Mouse (Mus musculus) kidney, embryonic 14.5 days (tissue): ENCODE results near the gene Rfc5. TPM values are rescaled to one million over a fixed set of nuclear protein-coding genes. Genes with fewer than 3 reads are reported as not detected.
"Not testable (repeated sequence)": the region's sequence is repeated elsewhere in the genome, so short reads cannot be mapped to it uniquely, and the experiment has no call there.

Experiments used
- ATAC-seq: fragments of 200-750 bp; cut with Nextera tagmentation; 2 replicates; pipeline ENCODE4 v1.8.0; 2017; ENCODE audit warnings: moderate number of reproducible peaks, mild to moderate bottlenecking, moderate TSS enrichment, moderate library complexity; ENCODE audit not compliant: low FRiP score, low TSS enrichment
- H3K27ac ChIP-seq: fragments of 300-500 bp; sonication (generic); 2 replicates; pipeline ENCODE4 v1.5.1; 2014; ENCODE audit warnings: low read depth, mild to moderate bottlenecking, low read length, moderate library complexity, mixed read lengths
- H3K27me3 ChIP-seq: fragments of 300-500 bp; sonication (generic); 2 replicates; pipeline ENCODE4 v1.6.1; 2014; ENCODE audit warnings: mild to moderate bottlenecking, low read length; ENCODE audit not compliant: control insufficient read depth, insufficient read depth
- H3K36me3 ChIP-seq: fragments of 300-500 bp; sonication (generic); 2 replicates; pipeline ENCODE4 v1.6.1; 2014; ENCODE audit warnings: low read length, mixed read lengths; ENCODE audit not compliant: control insufficient read depth, insufficient read depth
- H3K4me1 ChIP-seq: fragments of 300-500 bp; sonication (generic); 2 replicates; pipeline ENCODE4 v1.6.1; 2014; ENCODE audit warnings: low read length, mixed read lengths; ENCODE audit not compliant: control insufficient read depth, insufficient read depth
- H3K4me2 ChIP-seq: fragments of 300-500 bp; sonication (generic); replicated peaks from 2 replicates; pipeline ENCODE4 v1.6.1; 2014; ENCODE audit warnings: low read depth, mild to moderate bottlenecking, low read length
- H3K4me3 ChIP-seq: fragments of 300-500 bp; sonication (generic); 2 replicates; pipeline ENCODE4 v1.5.1; 2014; ENCODE audit warnings: mild to moderate bottlenecking, low read length
- H3K9ac ChIP-seq: fragments of 300-500 bp; sonication (generic); 2 replicates; pipeline ENCODE4 v1.6.1; 2014; ENCODE audit warnings: low read depth, mild to moderate bottlenecking, low read length, moderate library complexity
- H3K9me3 ChIP-seq: fragments of 300-500 bp; sonication (generic); 2 replicates; pipeline ENCODE4 v1.6.1; 2016; ENCODE audit warnings: low read length; ENCODE audit not compliant: control insufficient read depth
- WGBS: fragments of 180-500 bp; shearing (Covaris S2); extraction: QIAGEN DNeasy Blood & Tissue Kit; methylation state at CpG from one replicate; pipeline ENCODE4 v1.1.7; 2014; 5-methylcytosine and 5-hydroxymethylcytosine counted together
- polyA plus RNA-seq: library from polyadenylated mRNA; unstranded; fragments of >200 nt; fragmentation: Nextera tagmentation; extraction: Ambion mirVana; gene quantifications from 2 replicates; pipeline ENCODE4 v1.2.1, GENCODE M21; 2014

Gene Rfc5
- polyA plus RNA-seq = 97.1 and 111 TPM in 2 replicates

DNA sequence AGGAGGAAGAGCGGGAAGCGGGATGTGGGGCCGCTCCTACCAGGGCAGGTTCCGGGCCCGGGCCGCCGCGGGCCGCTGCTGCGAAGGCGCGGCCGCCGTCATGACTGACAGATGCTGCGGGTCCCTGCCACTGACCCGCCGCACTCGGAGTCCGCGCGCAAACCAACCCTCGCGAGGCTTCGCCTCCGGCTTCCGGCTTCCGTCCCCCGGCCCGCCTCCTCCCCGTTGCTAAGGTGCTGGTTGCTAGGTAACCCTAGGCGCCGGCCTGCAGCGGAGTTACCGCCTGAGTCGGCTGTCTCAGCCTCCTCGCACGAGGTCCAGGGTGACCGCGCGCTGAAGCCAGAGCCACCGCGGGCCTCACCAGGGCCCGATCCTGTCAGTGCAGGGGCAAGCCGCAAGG, at the start of gene Rfc5:
Gene Rfc5 (minus strand): TSS at position 171 of the 400 bp plus-strand sequence.
- Histone ChIP-seq H3K27me3 (no peaks in the 10 kb centered on the region), H3K9me3 (peaks cover 6% of the 10 kb centered on the region; the same call in 1 of the 2 replicates), H3K4me1 (no peaks in the 10 kb centered on the region; the same call in 1 of the 2 replicates), H3K36me3 (peaks cover 28% of the 10 kb centered on the region), H3K9ac (peak within 1 kb of the TSS; percentile 98), H3K27ac (peak within 1 kb of the TSS; percentile 47; the same call in 1 of the 2 replicates), H3K4me2 (peak within 1 kb of the TSS; percentile 70), H3K4me3 (peak within 1 kb of the TSS; percentile 89)
- ATAC-seq = peak; percentile 97
- WGBS = under 1% methylated on average over 44 of the region's 44 CpGs

DNA sequence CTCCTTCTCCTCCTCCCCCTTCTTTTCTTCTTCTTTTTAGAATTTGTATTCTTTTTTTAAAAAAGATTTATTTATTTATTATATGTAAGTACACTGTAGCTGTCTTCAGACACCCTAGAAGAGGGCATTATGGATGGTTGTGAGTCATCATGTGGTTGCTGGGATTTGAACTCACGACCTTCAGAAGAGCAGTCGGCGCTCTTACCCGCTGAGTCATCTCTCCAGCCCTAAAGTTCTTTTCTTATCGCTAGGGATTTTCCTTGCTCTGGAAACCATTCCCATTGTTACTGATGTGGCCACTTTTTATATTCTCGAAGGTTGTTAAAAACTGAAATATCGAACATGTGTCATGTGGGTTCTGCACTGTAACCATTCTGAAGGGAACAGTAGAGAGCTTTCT, 44.7 kb upstream of the Rfc5 start:
- not testable (repeated sequence) for ATAC-seq, H3K27ac ChIP-seq, H3K9ac ChIP-seq, H3K4me3 ChIP-seq, H3K9me3 ChIP-seq, H3K4me2 ChIP-seq, H3K27me3 ChIP-seq, H3K4me1 ChIP-seq, H3K36me3 ChIP-seq
- 88% methylated on average over 7 of the region's 7 CpGs for WGBS

DNA sequence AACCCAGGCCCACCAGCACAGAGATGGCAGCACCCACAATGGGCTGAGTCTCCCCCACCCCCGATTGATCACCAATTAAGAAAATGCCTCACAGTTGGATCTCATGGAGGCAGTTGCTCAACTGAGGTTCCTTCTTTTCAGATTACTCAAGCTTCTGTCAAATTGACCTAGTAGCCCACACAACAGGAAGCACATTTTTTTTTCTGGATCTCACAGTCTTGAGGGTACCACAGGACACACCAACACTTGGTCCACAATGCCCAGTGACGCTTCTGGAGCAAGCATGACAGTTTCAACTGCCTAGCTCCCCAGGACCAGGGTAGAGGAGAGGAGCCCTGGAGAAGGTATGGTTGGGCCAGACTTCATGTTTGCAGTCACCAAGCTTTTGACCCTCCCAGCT, 28.6 kb upstream of the Rfc5 start:
- Histone ChIP-seq H3K4me2 (no peak overlapping the region), H3K9me3 (no peaks in the 10 kb centered on the region), H3K27ac (no peak overlapping the region), H3K27me3 (peaks cover 25% of the 10 kb centered on the region), H3K4me1 (peaks cover 4% of the 10 kb centered on the region; the same call in 1 of the 2 replicates), H3K4me3 (no peak overlapping the region), H3K9ac (no peak overlapping the region), H3K36me3 (no peaks in the 10 kb centered on the region)
- ATAC-seq = no peak
- WGBS = 83% methylated on average over 2 of the region's 2 CpGs

- peaks cover 34% of the 10 kb centered on the region for H3K27me3 ChIP-seq
- 28% methylated on average over 19 of the region's 19 CpGs for WGBS
- peak overlapping the region; percentile 96 for H3K4me2 ChIP-seq
- ATAC-seq = 0 out of 2 replicates have a peak, but pooled peaks have one; percentile 13
- H3K27ac ChIP-seq = no peak overlapping the region
- no peak overlapping the region for H3K9ac ChIP-seq
- H3K36me3 ChIP-seq = no peaks in the 10 kb centered on the region
- H3K4me3 ChIP-seq = peak overlapping the region; percentile 67
- H3K4me1 ChIP-seq = peaks cover 4% of the 10 kb centered on the region; the same call in 1 of the 2 replicates
- no peaks in the 10 kb centered on the region for H3K9me3 ChIP-seq
Measured at GRCm38 (mm10) chr5:117415011-117415912, 26.4 kb upstream of the Rfc5 start.

- Histone ChIP-seq H3K36me3 (no peaks in the 10 kb centered on the region), H3K4me3 (peak overlapping the region; percentile 67), H3K27ac (no peak overlapping the region), H3K4me1 (peaks cover 4% of the 10 kb centered on the region; the same call in 1 of the 2 replicates), H3K9me3 (no peaks in the 10 kb centered on the region), H3K9ac (peak overlapping the region; percentile 63; the same call in 1 of the 2 replicates), H3K4me2 (peak overlapping the region; percentile 96), H3K27me3 (peaks cover 34% of the 10 kb centered on the region)
- 4% methylated on average over 10 of the region's 10 CpGs for WGBS
- 0 out of 2 replicates have a peak, but pooled peaks have one; percentile 7 for ATAC-seq
Measured at GRCm38 (mm10) chr5:117414611-117415010, 25.8 kb upstream of the Rfc5 start.

DNA sequence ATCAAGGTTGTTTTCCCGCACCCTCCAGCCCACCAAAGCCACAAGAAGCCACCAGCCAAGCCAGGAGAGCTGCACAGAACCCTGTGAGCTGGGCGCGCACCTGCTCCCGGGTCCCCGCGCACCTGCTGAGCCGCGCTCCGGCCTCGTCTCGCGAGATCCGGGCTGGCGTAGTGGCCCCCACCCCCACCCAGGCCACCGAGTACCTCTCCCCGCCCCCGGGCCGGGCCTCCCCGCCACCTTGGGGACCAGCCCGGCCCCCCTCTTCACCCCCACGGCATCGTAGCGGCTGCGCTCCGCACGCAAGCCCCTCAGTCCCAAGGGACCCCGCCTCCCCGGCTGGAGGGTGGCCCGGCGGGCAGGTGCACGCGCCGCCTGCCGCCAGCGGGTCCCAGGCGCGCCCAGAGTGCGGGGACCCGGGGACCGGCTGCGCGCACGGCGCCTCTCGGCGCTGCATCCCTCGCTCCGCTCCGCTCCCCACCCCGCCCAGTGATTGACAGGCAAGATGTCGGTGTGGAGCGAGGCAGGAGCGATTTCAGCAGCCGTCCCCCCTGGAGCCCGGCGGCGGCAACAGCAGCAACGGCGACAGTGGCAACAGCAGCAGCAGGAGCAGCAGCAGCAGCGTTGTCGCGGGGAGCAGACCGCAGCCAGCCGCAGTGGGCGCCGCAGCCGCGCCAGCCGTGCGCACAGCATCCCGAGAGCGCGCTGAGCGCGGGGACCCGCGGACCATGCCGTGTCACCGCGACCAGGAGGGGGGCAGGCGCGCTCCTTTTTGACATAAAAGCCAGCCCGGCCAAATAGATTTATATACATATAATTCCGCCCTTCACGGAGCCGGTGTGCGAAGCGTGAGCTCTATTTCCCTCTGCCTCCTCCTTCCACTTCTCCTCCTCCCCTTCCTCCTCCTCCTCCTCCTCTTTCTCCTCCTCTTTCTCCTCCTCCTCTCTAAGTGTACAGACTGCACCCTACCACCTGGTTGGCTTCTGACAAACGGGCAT, 25.0 kb upstream of the Rfc5 start, which contains the start of gene Ksr2:
Gene Ksr2 (plus strand): TSS at position 494 of the 995 bp plus-strand sequence.
- peaks cover 4% of the 10 kb centered on the region; the same call in 1 of the 2 replicates for H3K4me1 ChIP-seq
- H3K27me3 ChIP-seq = peaks cover 34% of the 10 kb centered on the region
- peak within 1 kb of the TSS; percentile 51; the same call in 1 of the 2 replicates for H3K27ac ChIP-seq
- peak within 1 kb of the TSS; percentile 63 for H3K9ac ChIP-seq
- no peaks in the 10 kb centered on the region for H3K36me3 ChIP-seq
- WGBS = 1% methylated on average over 69 of the region's 89 CpGs
- peak; percentile 76 for ATAC-seq
- no peaks in the 10 kb centered on the region for H3K9me3 ChIP-seq
- peak within 1 kb of the TSS; percentile 67 for H3K4me3 ChIP-seq
- H3K4me2 ChIP-seq = peak within 1 kb of the TSS; percentile 96

GRCm38 (mm10) chr5:117409369-117409768, 20.5 kb upstream of the Rfc5 start:
- Histone ChIP-seq H3K9me3 (no peaks in the 10 kb centered on the region), H3K27ac (no peak overlapping the region), H3K36me3 (no peaks in the 10 kb centered on the region), H3K4me2 (no peak overlapping the region), H3K9ac (no peak overlapping the region), H3K27me3 (peaks cover 28% of the 10 kb centered on the region), H3K4me3 (no peak overlapping the region), H3K4me1 (peaks cover 1% of the 10 kb centered on the region; the same call in 1 of the 2 replicates)
- no peak for ATAC-seq
- WGBS = 64% methylated on average over 6 of the region's 6 CpGs

GRCm38 (mm10) chr5:117408216-117408615, 19.4 kb upstream of the Rfc5 start:
- Histone ChIP-seq H3K4me3 (no peak overlapping the region), H3K36me3 (no peaks in the 10 kb centered on the region), H3K4me2 (no peak overlapping the region), H3K4me1 (no peaks in the 10 kb centered on the region), H3K9ac (no peak overlapping the region), H3K27ac (no peak overlapping the region), H3K9me3 (no peaks in the 10 kb centered on the region), H3K27me3 (peaks cover 16% of the 10 kb centered on the region)
- ATAC-seq = no peak
- 43% methylated on average over 4 of the region's 4 CpGs for WGBS
